Mouse (Mus musculus) small intestine, adult 2 months (tissue): ENCODE measurements around the gene Prkci.

Experiments
- CTCF ChIP-seq: fragments of 200-500 bp; IDR thresholded peaks from 2 replicates; pipeline ENCODE4 v1.5.1; 2012; ENCODE audit warnings: low read depth, mild to moderate bottlenecking, control low read depth, inconsistent platforms, low read length, moderate library complexity, mixed read lengths; ENCODE audit not compliant: insufficient replicate concordance, insufficient read length; ENCODE audit errors: extremely low read depth
- POLR2A ChIP-seq: fragments of 200-500 bp; IDR thresholded peaks from 2 replicates; pipeline ENCODE4 v1.6.1; 2012; ENCODE audit warnings: low read depth, mild to moderate bottlenecking, control low read depth, inconsistent platforms, low read length, moderate library complexity

GRCm38 (mm10) chr3:31031621-31032020 lies 36.1 kb downstream of the Prkci start:
- TF ChIP-seq CTCF (no peak), POLR2A (no peak)
